Mouse (Mus musculus): ENCODE data around the gene Thrb. TPM values are rescaled to one million over a fixed set of nuclear protein-coding genes. Genes with fewer than 3 reads are reported as not detected.
A peak's percentile ranks its signal among the peaks of the same experiment; 100 is the strongest.

Gene Thrb
- total RNA-seq, 2 experiments from 2014 or later = 29.2 to 31.4 TPM

GRCm38 (mm10) chr14:18008524-18008923 is 348.5 kb downstream of the Thrb start:
- intact Hi-C loops (cut with DNase I) = no loop called here
- no peak for DNase-seq

GRCm38 (mm10) chr14:18016604-18017003 is 356.5 kb downstream of the Thrb start:
- intact Hi-C loops (cut with DNase I) = no loop called here

GRCm38 (mm10) chr14:18020128-18020527 is 360.1 kb downstream of the Thrb start:
- DNase-seq = no peak
- intact Hi-C loops (cut with DNase I) = no loop called here

More at GRCm38 (mm10) chr14:18016604-18017003, 356.5 kb downstream of the Thrb start:
- no peak for DNase-seq

- intact Hi-C loops (cut with DNase I) = no loop called here
- peak; percentile 8 for DNase-seq
These were observed 360.6 kb downstream of the Thrb start for GRCm38 (mm10) chr14:18020636-18021035.

- intact Hi-C loops (cut with DNase I) = no loop called here
- no peak for DNase-seq
These were observed 361.7 kb downstream of the Thrb start for GRCm38 (mm10) chr14:18021726-18022125.

GRCm38 (mm10) chr14:18022351-18022750 is 362.3 kb downstream of the Thrb start:
- intact Hi-C loops (cut with DNase I) = no loop called here
- DNase-seq = no peak

GRCm38 (mm10) chr14:18027867-18028266 is 367.8 kb downstream of the Thrb start:
- DNase-seq = no peak
- intact Hi-C loops (cut with DNase I) = no loop called here

GRCm38 (mm10) chr14:18029181-18029932 is 369.3 kb downstream of the Thrb start:
- intact Hi-C loops (cut with DNase I) = no loop called here
- DNase-seq = no peak

GRCm38 (mm10) chr14:18031941-18032340 is 371.9 kb downstream of the Thrb start:
- intact Hi-C loops (cut with DNase I) = no loop called here
- no peak for DNase-seq

- DNase-seq = no peak
- intact Hi-C loops (cut with DNase I) = no loop called here
These were observed 376.5 kb downstream of the Thrb start for GRCm38 (mm10) chr14:18036573-18036972.

GRCm38 (mm10) chr14:18062082-18062772 is 402.2 kb downstream of the Thrb start:
- DNase-seq = peak; percentile 6
- intact Hi-C loops (cut with DNase I) = no loop called here
